Mouse (Mus musculus): Measurements from ENCODE around the gene Olfr1046. TPM values are rescaled to one million over a fixed set of nuclear protein-coding genes. Genes with fewer than 3 reads are reported as not detected.
"Not testable (repeated sequence)": the region's sequence is repeated elsewhere in the genome, so short reads cannot be mapped to it uniquely, and the experiment has no call there.

Gene Olfr1046
- not detected in 2 replicates for polyA plus RNA-seq (2015; fragmentation: Nextera tagmentation; extraction: Ambion mirVana)

GRCm38 (mm10) chr2:86219214-86219613, at the start of gene Olfr1046:
Gene Olfr1046 (minus strand): TSS chr2:86219314.
- no peak within 1 kb of the TSS for H3K4me3 ChIP-seq (replicated peaks)
- no peak within 1 kb of the TSS for H3K4me2 ChIP-seq
- H3K27me3 ChIP-seq (replicated peaks): no peaks in the 10 kb centered on the region
- no peak within 1 kb of the TSS for H3K27ac ChIP-seq (replicated peaks)
- no peaks in the 10 kb centered on the region for H3K4me1 ChIP-seq
- no peak for ATAC-seq (ENCODE audit: low FRiP score)
- H3K36me3 ChIP-seq: no peaks in the 10 kb centered on the region
- no peaks in the 10 kb centered on the region for H3K9me3 ChIP-seq (replicated peaks)
- 66% methylated on average over 2 of the region's 2 CpGs for WGBS
- H3K9ac ChIP-seq (replicated peaks): no peak within 1 kb of the TSS

DNA sequence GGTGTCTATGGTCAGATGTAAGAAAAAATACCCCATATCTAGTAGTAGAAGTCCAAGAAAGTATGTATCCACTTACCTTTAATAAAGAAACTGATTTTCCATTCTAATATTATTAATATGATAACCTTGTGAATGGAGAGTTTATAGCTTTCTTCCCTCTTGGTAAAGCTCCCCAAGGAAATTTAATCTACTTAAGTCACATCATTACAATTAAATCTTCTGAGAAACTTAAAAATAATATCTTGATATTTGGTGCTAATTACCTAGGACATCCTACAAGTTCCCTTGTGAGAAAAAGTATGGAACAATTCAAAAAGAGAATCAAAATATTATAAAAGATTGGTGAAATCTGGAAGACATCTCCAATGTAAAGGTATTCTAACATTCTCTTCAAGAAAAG, 39.1 kb upstream of the Olfr1046 start, which contains the start of gene Olfr1049:
Gene Olfr1049, minus strand, starts transcription at position 101 of the 400 bp plus-strand sequence.
- H3K4me3 ChIP-seq (replicated peaks); ATAC-seq (ENCODE audit: low FRiP score); H3K4me1 ChIP-seq; H3K4me2 ChIP-seq; H3K27ac ChIP-seq (replicated peaks); H3K36me3 ChIP-seq; H3K9me3 ChIP-seq (replicated peaks); H3K9ac ChIP-seq (replicated peaks); H3K27me3 ChIP-seq (replicated peaks): not testable (repeated sequence)

DNA sequence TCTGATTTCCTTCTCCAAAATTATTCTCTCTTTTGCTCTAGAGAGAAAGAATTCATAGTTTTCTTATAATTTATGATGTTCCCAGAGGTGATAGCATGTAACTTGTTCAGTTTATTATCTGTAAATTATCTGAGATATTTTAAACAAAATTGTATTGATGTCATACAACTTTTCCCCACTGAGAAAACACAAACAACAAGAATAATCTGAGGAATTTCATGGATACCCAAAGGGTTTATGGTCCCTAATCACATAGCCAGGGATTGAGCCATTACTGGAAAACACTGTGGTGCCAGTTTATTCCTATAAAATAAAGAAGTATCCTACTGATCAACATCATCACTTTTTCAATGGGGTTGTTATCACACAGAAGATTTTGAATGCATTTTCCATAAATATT, 21.1 kb upstream of the Olfr1046 start, which contains the start of gene Olfr1048:
Gene Olfr1048, minus strand, starts transcription at position 101 of the 400 bp plus-strand sequence.
- Histone ChIP-seq H3K4me2 (no peak within 1 kb of the TSS), H3K9me3 (replicated peaks) (no peaks in the 10 kb centered on the region), H3K27ac (replicated peaks) (no peak within 1 kb of the TSS), H3K36me3 (no peaks in the 10 kb centered on the region), H3K9ac (replicated peaks) (no peak within 1 kb of the TSS), H3K4me3 (replicated peaks) (no peak within 1 kb of the TSS), H3K27me3 (replicated peaks) (no peaks in the 10 kb centered on the region), H3K4me1 (no peaks in the 10 kb centered on the region)
- no peak for ATAC-seq (ENCODE audit: low FRiP score)

GRCm38 (mm10) chr2:86231301-86231700, 12.2 kb upstream of the Olfr1046 start, which contains the start of gene Olfr1047:
Gene Olfr1047 (minus strand): TSS chr2:86231401.
- ATAC-seq (ENCODE audit: low FRiP score): no peak
- Histone ChIP-seq H3K4me1 (no peaks in the 10 kb centered on the region), H3K4me2 (no peak within 1 kb of the TSS), H3K4me3 (replicated peaks) (no peak within 1 kb of the TSS), H3K36me3 (no peaks in the 10 kb centered on the region), H3K9ac (replicated peaks) (no peak within 1 kb of the TSS), H3K27me3 (replicated peaks) (no peaks in the 10 kb centered on the region), H3K9me3 (replicated peaks) (no peaks in the 10 kb centered on the region), H3K27ac (replicated peaks) (no peak within 1 kb of the TSS)
- WGBS: 98% methylated on average over 1 of the region's 1 CpGs

DNA sequence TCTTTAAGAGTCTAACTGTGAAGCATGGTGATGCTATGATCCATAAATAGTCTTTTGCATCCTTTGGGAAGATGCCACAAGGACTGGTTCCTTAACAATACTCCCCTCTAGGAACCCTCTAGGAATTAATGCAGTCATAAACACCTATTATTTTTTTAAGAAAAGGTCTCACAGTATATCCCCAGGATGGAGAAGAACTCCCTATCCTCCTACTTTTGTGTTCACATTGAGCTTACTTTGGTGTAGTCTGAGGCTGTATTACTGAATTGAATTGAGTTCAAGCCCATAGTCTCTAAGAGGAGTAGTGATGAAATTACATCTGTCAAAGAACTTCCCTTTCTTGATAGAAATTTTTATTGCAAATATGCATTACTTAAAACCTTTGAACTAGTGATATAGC, 16.2 kb downstream of the Olfr1046 start, which contains the start of gene Olfr1045:
Gene Olfr1045, minus strand, starts transcription at position 101 of the 400 bp plus-strand sequence.
- Histone ChIP-seq H3K4me1 (no peaks in the 10 kb centered on the region), H3K27ac (replicated peaks) (no peak within 1 kb of the TSS), H3K4me3 (replicated peaks) (no peak within 1 kb of the TSS), H3K4me2 (no peak within 1 kb of the TSS), H3K9ac (replicated peaks) (no peak within 1 kb of the TSS), H3K9me3 (replicated peaks) (no peaks in the 10 kb centered on the region), H3K36me3 (no peaks in the 10 kb centered on the region), H3K27me3 (replicated peaks) (no peaks in the 10 kb centered on the region)
- ATAC-seq (ENCODE audit: low FRiP score): no peak

DNA sequence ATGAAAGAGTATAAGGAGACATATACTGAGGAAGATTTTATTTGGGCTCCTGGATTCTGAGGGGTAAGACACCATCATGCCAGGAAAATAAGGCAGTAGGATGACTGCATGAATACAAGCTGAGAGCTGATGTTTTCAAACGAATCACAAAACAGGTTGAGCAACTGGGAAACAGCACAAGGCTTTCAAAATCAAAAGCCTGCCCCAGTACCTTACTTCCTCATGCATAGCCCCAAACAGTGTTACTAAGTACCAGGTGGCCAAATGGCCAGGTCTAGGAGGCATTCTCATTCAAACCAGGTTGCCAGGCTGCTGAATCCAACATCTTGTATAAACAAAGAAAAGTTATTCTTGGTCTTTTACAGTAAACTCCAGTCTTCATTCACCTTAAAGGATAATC, 23.3 kb downstream of the Olfr1046 start:
- Histone ChIP-seq H3K4me3 (replicated peaks) (no peak overlapping the region), H3K4me1 (no peaks in the 10 kb centered on the region), H3K27me3 (replicated peaks) (no peaks in the 10 kb centered on the region), H3K36me3 (no peaks in the 10 kb centered on the region), H3K9me3 (replicated peaks) (no peaks in the 10 kb centered on the region), H3K4me2 (no peak overlapping the region), H3K27ac (replicated peaks) (no peak overlapping the region), H3K9ac (replicated peaks) (no peak overlapping the region)
- no peak for ATAC-seq (ENCODE audit: low FRiP score)
- 54% methylated on average over 1 of the region's 1 CpGs for WGBS

GRCm38 (mm10) chr2:86185583-86185982, 33.5 kb downstream of the Olfr1046 start, which contains the start of gene Olfr52:
Gene Olfr52 (minus strand): TSS chr2:86185683.
- Histone ChIP-seq H3K9ac (replicated peaks) (no peak within 1 kb of the TSS), H3K9me3 (replicated peaks) (no peaks in the 10 kb centered on the region), H3K4me2 (no peak within 1 kb of the TSS), H3K27ac (replicated peaks) (no peak within 1 kb of the TSS), H3K27me3 (replicated peaks) (no peaks in the 10 kb centered on the region), H3K4me1 (no peaks in the 10 kb centered on the region), H3K4me3 (replicated peaks) (no peak within 1 kb of the TSS), H3K36me3 (no peaks in the 10 kb centered on the region)
- no peak for ATAC-seq (ENCODE audit: low FRiP score)

GRCm38 (mm10) chr2:86179950-86180349, 39.2 kb downstream of the Olfr1046 start:
- Histone ChIP-seq H3K27me3 (replicated peaks) (no peaks in the 10 kb centered on the region), H3K9me3 (replicated peaks) (no peaks in the 10 kb centered on the region), H3K4me1 (no peaks in the 10 kb centered on the region), H3K27ac (replicated peaks) (no peak overlapping the region), H3K4me3 (replicated peaks) (no peak overlapping the region), H3K4me2 (no peak overlapping the region), H3K9ac (replicated peaks) (no peak overlapping the region), H3K36me3 (no peaks in the 10 kb centered on the region)
- ATAC-seq (ENCODE audit: low FRiP score): no peak
- 72% methylated on average over 3 of the region's 3 CpGs for WGBS

- Histone ChIP-seq H3K9ac (replicated peaks) (no peak within 1 kb of the TSS), H3K36me3 (no peaks in the 10 kb centered on the region)
- no peak for ATAC-seq (ENCODE audit: low FRiP score)
Observed at GRCm38 (mm10) chr2:86177720-86178119, 41.4 kb downstream of the Olfr1046 start, which contains the start of gene Olfr1044. Gene Olfr1044 (minus strand): TSS chr2:86177820.

GRCm38 (mm10) chr2:86175422-86175821, 43.7 kb downstream of the Olfr1046 start:
- H3K27me3 ChIP-seq (replicated peaks); H3K9me3 ChIP-seq (replicated peaks); ATAC-seq (ENCODE audit: low FRiP score); H3K4me3 ChIP-seq (replicated peaks); H3K27ac ChIP-seq (replicated peaks); H3K36me3 ChIP-seq; H3K4me1 ChIP-seq; H3K9ac ChIP-seq (replicated peaks); H3K4me2 ChIP-seq: not testable (repeated sequence)
- 87% methylated on average over 7 of the region's 7 CpGs for WGBS

More at GRCm38 (mm10) chr2:86177720-86178119, 41.4 kb downstream of the Olfr1046 start, which contains the start of gene Olfr1044:
- H3K4me1 ChIP-seq: no peaks in the 10 kb centered on the region
- no peak within 1 kb of the TSS for H3K4me2 ChIP-seq
- H3K27me3 ChIP-seq (replicated peaks): no peaks in the 10 kb centered on the region
- no peak within 1 kb of the TSS for H3K27ac ChIP-seq (replicated peaks)
- no peak within 1 kb of the TSS for H3K4me3 ChIP-seq (replicated peaks)
- no peaks in the 10 kb centered on the region for H3K9me3 ChIP-seq (replicated peaks)

- Histone ChIP-seq H3K4me3 (replicated peaks) (no peak within 1 kb of the TSS), H3K27me3 (replicated peaks) (no peaks in the 10 kb centered on the region), H3K4me1 (no peaks in the 10 kb centered on the region), H3K36me3 (no peaks in the 10 kb centered on the region), H3K9me3 (replicated peaks) (no peaks in the 10 kb centered on the region), H3K4me2 (no peak within 1 kb of the TSS), H3K9ac (replicated peaks) (no peak within 1 kb of the TSS), H3K27ac (replicated peaks) (no peak within 1 kb of the TSS)
- ATAC-seq (ENCODE audit: low FRiP score): no peak
- 91% methylated on average over 2 of the region's 2 CpGs for WGBS
Observed at GRCm38 (mm10) chr2:86167422-86167821, 51.7 kb downstream of the Olfr1046 start, which contains the start of gene Olfr1043. Gene Olfr1043 (minus strand): TSS chr2:86167522.
